Mouse (Mus musculus) gastrocnemius, adult 18-20 months (tissue): Measurements from ENCODE around the gene Fem1a. TPM values are rescaled to one million over a fixed set of nuclear protein-coding genes. Genes with fewer than 3 reads are reported as not detected.
A peak's percentile ranks its signal among the peaks of the same experiment; 100 is the strongest.

ENCODE experiments used
- DNase-seq: peaks from one replicate; pipeline ENCODE4 v3.0.0; 2021; ENCODE audit warnings: low spot score
- long read RNA-seq, 2 experiments: library from polyadenylated mRNA; stranded (forward); transcript quantifications; one replicate each; pipeline ENCODE4 v2.0.0; 2021
- total RNA-seq, 2 experiments: library from RNA; stranded (reverse); gene quantifications; 2 replicates each; pipeline ENCODE4 v1.2.3; 2021

The Fem1a gene
- 100 to 1,000 TPM; 157 to 172 TPM for total RNA-seq
- long read RNA-seq, experiment 1, full-length matches to known transcripts = 403 of 406 reads
- long read RNA-seq, experiment 1, partial matches to known transcripts = 0 of 406 reads
- long read RNA-seq, experiment 1, other reads (novel, unspliced or antisense) = 3 of 406 reads
- long read RNA-seq, experiment 2, full-length matches to known transcripts = 270 of 279 reads
- long read RNA-seq, experiment 2, partial matches to known transcripts = 4 of 279 reads
- long read RNA-seq, experiment 2, other reads (novel, unspliced or antisense) = 5 of 279 reads

DNA sequence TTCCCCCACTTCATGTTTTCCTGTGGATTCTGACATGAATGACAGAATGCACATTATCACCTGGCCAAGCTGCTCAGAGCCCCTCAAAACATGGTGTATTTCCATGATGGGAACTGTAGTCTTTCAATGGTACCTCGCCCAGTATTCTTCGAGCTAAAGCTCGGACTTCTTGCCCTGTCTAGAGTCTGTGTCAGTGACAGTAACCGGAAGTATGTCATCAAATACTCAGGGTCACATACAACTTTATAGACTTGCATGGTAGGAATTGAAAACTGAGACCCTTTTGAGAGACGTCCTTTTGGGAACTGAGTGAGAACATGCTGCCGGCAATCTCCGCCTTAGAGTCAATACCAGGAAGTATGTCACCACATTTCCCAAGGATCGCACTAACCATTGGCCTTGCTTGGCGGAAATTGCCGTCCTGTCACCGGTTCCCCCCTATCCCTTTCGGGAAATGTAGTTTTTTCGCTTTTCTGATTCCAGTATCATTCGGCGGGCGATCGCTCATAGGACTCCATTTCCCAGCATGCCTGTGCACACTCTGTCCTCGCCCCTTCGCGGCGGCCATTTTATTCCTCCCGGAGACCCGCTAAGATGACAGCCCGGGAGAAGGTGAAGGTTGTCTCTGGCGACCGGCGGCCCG is at the start of gene Fem1a:
Gene Fem1a, plus strand, starts transcription at position 572 of the 643 bp plus-strand sequence.
- peak; percentile 97 for DNase-seq

DNA sequence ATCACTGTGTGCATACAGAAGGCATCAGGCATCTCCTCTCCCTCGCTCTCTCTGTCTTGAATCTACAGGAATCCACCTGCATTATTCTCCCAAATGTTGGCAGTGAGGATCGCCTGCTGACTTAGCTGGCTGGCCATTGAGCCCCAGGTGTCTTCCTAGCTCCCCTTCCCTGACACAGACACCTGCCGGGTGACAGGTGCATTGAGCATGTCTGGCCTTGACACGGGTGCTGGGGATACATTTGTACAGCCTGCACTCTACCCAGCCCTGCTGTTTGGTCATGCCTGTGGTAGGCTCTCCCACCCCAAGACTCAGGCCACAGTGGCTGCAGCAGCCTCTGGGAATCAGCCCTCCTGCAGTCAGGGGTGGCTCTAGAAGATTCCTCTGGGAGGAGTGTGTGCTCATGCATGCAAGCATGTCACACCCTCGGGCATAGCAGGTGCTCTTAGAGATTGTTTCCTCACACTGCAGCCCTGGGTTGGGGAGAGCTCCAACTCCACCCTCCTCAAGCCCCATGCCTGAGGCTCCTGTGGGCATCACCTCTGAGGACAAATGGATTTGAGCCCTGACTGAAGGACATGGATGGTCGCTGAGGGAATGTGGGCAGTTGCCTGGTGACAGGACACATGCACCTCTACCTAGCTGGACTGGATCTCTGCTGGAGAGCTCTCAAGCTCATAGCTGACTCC is 49.5 kb upstream of the Fem1a start:
- DNase-seq = no peak

DNA sequence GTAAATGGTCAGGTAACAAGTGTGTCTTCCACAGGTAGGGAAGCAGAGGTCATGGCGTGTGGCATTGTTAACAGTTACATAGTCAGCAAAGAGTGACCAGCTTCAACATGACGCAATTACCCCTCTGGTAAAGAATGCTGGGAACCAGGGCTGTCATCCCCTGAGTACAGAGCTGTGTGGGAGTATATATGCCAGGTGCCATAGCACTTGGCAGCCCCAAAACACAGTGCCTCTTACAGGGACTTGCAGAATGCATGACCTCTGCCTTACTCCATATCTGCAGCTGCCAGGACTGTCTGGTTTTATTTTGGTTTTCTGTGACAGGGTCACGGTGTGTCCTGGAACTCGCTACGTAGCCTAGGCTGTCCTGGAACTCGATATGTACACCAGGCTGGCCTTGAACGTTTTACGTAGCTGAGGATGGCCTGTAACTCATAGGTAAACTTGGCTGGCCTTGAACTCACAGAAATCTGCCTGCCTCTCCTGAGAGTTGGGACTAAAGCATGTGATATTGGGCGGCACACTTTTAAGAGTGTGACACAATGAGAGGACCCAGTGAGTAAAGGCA is 48.6 kb upstream of the Fem1a start:
- no peak for DNase-seq

DNA sequence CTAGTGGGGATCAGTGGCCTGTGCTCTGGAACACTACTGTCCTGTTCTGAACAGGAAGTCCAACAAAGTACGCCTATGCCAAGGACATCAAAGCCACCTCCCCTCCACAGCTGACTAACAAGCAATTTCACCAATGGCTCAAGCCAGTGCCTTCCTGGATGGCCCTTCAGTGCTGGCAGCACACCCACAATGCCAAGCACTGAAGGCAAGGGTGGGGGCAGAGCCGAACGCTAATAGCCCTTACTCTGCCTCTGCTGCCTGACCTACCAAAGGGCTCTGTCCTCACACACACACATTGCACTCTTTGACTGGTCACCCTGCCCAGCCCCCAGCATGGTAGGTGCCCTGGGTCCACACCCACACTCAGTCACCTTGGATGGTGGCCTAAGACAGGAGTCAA is 47.8 kb upstream of the Fem1a start:
- no peak for DNase-seq

DNA sequence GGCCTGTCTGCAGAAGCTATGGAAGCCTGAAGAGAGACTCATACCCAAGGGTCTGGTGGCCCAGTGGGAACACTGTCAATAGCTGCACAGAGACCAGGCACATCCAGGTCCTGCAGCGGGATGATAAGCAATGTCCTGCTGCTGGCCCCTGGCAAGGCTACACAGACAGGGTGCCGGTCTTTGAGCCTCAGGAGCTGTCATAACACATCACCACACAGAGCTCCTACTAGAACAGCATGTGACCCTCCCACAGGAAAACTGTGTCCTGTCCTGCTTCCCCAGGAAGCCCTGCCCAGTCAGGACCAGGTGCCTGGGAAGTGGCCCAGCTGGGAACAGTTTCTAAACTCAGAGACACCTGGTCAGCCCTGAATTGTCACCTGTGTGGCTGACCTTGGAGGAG is 45.5 kb upstream of the Fem1a start:
- no peak for DNase-seq

DNA sequence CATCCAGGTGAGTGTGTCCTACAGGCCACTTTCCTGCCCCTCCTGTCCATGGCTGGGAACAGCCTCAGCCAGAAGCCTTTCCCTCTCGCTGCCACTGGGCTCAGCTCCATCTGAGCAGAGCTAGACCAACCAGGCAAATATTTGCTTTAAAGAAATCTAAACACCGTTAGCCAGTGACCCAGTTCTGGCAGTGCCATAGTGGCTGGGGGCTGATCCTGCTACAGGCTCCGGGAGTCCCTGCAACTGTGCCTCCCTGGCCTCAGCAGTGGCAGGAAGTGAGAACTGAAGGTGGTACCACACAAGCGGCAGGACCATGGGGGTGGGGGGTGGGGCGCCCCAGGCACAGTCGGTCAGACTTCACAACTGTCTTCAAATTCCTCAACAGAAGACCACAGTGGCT is 43.9 kb upstream of the Fem1a start:
- no peak for DNase-seq

DNA sequence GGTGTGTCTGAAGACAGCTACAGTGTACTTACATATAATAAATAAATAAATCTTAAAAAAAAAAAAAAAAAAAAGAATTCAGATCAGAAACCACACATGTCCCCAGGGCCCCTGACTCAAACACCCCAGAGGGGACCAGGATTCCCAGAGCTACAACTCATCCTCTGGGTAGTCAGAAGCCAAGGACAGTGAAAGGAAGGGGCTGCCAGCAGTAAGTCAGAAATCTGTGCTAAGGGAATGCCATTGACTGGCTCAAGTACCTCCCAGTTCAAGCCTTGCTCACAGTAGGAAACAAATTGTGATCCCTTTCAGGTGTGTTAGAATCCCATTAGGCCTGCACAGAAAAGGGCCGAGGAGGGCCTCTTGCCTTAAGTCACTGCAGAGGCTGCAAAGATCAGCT is 42.4 kb upstream of the Fem1a start:
- no peak for DNase-seq

DNA sequence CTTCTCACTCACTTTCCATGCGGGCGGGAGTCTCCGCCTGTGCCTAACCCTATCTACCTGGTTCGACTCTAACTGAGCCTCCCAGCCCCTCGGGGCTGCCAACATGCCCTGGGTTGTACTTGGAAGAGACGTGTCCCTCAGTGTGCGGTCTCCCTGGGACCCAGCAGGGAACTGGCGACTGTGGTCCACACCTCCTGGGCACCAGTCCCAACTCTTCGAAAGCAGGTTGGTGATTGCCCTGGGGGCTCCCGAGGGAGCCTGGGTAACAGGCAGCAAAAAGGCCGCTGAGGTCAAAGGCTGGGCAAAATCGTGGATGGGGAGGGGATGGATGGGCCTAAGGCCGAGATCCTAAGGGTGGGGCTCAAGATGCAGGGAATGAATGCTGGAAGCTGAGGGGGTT is 38.9 kb upstream of the Fem1a start:
- no peak for DNase-seq

DNA sequence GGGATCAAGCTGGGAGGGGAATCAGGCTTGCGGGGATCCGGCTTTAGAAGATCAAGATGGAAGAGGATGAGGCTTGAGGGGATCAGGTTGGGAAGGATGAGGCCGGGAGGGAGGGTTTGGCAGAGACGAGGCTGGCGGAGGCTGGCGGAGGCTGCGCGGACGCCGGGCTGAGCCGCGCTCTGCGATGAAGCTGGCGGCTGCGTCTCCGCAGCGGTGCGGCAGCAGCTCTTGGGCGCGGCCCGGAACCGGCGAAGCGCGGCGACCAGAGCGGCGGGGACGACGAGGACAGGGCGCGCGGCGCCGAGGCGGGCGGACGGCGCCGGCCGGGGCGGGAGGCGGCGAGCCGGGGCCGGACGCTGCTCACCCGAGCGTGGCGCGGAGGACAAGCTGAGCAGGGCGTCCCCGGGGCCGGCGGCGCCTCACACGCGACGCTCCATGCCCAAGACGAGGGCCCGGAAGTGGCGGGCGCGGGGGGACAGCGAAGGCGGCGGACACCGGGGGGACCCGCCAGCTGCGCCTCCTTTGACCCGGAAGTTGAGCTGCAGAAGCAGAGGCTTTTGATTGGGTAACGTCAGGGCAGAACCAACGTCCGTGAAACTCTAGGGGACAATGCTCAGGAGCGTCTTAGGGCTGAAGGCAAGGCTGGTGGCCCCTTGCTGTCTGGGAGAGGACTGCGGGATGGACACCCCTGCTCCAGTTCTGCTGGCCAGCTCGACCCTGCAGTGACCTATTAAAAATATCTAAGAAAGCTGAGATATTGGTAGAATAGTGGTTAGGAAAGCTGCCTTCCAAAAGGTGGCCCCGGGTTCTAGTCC is 38.0 kb upstream of the Fem1a start, which contains the start of gene Dpp9:
Gene Dpp9, minus strand, starts transcription at position 529 of the 815 bp plus-strand sequence.
- peak; percentile 91 for DNase-seq

DNA sequence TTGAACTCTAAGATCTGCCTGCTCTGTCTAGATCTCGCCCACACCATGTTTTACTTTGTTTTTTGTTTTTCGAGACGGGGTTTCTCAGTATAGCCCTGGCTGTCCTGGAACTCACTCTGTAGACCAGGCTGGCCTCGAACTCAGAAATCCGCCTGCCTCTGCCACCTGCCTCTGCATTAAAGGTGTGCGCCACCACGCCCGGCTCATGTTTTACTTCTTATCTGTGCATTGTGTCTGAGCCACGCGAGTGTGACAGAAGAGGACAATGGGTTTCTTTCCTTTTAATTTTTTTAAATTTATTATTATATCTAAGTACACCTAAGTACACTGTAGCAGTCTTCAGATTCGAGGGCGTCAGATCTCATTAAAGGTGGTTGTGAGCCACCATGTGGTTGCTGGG is 37.4 kb upstream of the Fem1a start:
- no peak for DNase-seq

DNA sequence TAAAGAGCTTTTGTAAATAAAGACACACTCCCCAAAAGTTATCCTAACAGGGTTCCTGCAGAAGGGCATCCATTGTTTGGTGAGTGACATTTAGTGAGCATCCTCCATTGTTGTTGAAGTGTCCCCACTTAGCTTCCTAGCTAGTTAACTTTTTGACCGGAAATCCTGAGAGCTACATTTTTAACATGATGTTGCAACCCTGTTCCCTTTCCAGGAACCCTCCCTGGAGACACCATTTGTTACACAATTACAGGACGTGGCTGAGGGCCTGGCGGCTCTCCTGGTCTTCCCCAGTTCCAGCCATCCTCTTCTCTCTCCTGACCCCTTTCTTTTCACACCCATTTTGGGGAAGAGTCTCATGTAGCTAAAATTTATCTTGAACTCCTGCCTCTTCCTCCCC is 36.8 kb upstream of the Fem1a start:
- peak; percentile 86 for DNase-seq

DNA sequence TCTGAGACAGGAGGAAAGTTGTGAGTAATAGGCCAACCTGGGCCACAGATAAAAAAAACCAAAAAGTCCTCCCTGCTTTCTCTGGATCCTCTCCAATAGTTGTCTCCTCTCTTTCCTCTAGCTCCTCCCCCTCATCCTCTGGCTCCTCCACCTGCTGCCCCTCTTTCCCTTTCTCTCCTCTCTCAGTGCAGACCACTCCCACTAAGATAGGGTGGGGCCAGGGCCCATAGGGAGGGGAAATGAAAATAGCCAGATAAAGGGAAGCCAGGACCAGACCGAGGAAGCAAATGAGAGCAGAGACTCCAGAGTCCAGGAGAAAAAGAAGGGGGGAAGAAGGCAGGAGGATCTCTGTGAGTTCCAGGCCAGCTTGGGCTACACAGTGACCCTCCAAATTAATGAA is 31.7 kb upstream of the Fem1a start:
- DNase-seq = no peak

DNA sequence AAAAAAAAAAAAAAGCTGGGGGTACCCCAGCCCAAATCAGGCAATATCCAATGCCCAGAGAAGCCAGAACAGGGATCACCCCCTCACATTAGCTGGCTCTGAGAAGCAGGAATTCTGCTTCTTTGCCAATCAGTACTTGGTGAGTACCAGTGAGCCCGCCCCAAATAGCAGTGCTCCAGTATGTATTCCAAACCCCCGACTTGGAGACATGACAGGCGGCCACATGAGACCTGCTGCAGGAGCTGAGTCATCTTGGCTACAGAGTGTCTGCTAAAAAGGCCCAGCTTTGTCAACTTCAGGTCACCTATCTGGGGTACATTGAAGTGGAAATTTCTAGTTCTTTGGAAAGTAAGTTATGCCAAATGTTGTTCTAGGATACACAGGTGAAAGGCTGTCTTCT is 30.0 kb upstream of the Fem1a start:
- DNase-seq = no peak

DNA sequence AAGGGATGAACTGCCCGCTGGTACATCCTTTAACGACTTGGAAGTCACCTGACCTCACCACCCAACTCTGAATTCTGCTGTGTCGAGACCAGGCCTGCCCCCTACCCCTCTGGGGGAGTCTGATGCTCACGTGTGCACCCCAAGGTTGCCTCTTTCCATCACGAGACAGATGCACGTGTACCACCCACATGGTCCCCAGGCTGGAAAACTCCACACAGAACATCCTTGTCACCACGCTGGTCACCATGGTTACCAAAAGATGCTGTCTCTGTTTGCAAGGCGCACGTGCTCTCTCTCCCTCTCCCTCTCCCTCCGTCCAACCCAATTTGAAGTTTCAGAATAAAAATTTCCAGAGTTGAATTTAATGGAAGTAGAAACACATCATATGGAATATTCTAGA is 26.7 kb upstream of the Fem1a start:
- DNase-seq = no peak

DNA sequence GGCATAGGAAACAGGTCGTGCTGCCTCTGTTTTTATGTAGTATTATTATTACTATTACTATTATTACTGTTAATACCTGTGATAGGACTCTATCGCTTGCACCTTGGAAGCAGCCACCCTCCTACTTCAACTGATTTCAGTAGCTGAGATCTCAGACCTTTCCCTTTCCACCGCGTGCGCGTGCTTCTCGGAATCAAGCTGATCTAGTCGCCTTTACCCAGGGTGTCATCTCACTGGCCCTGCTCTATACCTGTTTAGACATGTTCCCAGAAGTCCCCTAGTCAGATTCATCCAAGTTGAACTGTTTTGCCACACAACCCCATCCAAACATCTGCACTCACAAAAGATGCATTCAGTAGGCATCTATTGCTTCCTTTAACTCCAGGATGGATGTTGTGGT is 23.2 kb upstream of the Fem1a start:
- no peak for DNase-seq

DNA sequence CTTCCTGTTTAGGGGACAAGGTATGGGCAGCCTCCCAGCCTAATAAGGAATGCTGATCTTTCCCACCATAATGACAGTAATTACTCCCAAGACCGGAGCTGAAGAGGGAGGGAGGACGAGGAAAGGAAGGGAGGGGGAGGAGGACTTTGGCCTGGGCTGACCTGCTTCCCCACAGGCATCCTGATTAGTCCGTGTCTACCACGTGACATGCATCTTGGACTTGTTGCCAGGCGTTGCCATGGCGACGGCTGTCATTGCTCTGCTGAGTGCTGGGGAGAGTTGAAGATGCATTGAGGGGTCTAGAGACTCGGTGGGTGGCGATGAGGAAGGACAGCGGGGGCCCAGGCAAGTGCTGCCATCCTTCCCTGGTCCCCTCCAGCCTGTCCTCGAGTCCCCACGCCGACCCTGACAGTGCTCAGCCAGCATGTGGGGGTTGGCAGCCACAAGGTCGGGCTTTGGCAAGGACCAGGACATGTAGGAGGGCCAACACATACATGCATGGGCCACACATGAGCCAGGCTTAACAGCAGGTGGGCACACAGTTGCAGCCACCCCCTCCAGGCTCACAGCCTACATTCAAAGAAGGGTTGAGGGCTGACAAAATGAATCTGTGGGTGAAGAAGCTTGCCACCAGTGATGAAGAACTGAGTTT is 22.7 kb upstream of the Fem1a start:
- no peak for DNase-seq

DNA sequence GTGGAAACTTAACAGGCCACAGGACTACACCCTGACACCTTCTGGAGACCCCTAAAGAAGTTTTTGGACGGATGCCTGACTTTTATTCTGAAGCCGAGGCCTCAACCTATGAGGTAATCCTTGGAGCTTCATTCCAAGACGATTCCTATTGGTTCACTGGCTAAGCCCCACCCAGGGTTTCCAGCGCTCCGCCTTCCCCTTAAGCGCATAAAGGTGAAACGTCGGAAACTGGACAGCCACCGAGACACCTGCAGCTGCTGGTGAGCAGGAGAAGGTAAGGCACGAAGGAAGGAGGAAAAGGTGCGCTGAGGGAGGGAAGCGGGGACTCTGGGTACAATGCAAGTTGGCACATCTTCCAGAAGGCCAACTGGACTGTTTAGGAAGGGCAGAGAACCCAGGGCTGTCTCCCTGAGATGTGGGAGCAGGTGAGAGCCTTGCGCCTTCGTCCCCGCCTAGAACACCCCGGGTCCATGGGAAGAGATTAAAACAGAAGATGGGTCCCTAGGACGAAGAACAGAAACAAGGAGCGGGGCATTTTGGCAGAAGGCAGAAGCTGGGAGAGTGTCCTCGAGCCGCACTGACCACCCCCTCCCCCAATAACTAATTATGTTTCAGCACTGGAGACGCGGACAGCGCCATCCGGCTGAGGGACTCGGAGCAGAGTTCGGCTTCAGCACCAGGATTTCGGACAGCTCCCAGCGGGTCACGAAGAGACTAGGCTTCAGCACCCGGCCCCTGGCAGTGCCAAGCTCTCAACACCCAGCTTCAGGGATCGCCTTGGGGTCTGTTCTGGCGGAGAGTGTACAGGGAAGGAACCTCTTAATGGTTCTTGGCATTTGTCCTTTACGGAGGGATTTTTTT is 14.8 kb upstream of the Fem1a start:
- peak; percentile 86 for DNase-seq

DNA sequence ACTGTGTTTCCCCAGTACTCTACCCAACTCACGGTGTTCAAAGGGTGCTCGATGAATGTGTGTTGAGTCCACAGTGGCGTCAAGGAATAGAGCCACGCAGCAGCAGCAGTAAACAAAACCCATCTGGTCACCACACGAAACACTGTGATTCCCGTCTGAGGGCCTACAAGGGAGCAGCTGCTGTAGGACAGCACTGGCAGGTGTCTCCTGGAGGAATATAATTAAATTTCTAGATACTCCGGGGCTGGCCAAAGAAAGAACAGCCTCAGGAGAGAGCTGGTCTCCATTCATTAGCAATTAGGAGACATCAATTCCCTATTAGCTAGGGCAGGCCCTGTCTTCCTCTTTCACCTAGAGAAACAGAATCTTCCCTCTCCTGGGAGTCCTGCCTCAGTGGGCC is 11.0 kb upstream of the Fem1a start:
- no peak for DNase-seq

DNA sequence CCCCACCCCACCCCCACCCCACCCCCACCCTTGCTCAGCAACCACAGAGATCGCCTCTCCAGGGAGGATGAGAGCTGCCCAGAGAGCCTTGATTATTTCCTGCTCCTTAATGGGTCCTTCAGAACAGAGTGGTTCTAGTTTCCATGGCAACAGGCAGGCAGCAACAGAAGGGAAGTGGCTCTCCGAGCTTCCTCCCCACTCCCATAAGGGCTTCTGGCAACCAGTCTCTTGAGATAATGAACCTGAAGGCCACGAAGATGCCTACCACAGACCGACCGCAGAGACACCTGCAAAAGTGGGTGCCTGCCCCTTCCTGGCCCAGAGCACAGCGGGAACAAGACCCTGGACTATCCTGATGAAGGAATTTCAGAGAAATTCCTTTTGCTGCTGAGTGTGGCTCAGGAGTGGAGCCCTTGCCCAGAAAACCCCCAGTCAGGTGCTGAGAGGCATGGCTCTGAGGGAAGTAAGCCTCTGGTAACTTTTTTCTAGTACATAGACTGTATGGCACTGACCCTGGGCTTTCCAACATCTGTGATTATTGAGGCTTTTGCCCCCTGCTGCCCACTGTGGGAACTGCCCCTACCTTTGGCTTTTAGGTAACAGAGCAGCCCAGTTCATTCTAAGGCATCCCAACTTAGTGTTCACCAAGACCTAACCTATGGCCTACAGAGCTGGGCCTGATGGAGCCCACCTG is 5.3 kb upstream of the Fem1a start:
- peak; percentile 62 for DNase-seq
